Mouse (Mus musculus) c-Kit-positive CD71-positive TER-119-negative erythroid progenitor cells, embryonic 14.5 days (primary cell): ENCODE results near the gene Eif4ebp2.
"Not testable (repeated sequence)": the region's sequence is repeated elsewhere in the genome, so short reads cannot be mapped to it uniquely, and the experiment has no call there.

Experiments
- DNase-seq: peaks from one replicate; pipeline ENCODE4 v3.0.0-alpha.2; 2013; ENCODE audit warnings: low read depth

Eif4ebp2 gene

GRCm38 (mm10) chr10:61465009-61465408, 12.5 kb upstream of the Eif4ebp2 start:
- no peak for DNase-seq

GRCm38 (mm10) chr10:61457182-61457581, 4.7 kb upstream of the Eif4ebp2 start:
- DNase-seq: no peak

GRCm38 (mm10) chr10:61453171-61453570, 710 bp upstream of the Eif4ebp2 start:
- DNase-seq: not testable (repeated sequence)

- no peak for DNase-seq
Measured at GRCm38 (mm10) chr10:61451931-61452617, 387 bp downstream of the Eif4ebp2 start.

DNA sequence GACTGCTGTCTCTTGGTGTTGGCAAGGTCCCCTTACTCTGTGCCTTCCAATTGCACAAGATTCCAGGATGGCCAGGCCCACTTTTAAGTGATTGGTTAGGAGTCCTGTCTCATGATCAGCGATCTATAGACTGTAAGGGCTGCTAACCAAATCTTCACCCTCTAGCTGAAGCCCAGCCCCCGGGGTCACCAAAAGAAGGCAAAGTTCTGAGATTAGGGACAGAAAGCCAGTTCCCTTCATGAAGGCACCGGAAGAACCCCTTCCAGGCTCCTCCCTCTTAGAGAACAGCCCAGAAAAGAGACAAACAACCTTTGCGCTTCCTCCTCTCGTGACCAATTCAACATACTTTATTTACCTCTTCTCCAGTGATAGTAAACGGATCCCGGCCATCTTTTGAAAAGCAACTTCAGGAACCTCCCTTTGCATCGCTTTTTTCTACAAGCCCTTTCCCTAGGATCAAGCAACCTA, 964 bp downstream of the Eif4ebp2 start:
- no peak for DNase-seq

GRCm38 (mm10) chr10:61448834-61449233, 3.6 kb downstream of the Eif4ebp2 start:
- no peak for DNase-seq

GRCm38 (mm10) chr10:61447581-61448353, 4.7 kb downstream of the Eif4ebp2 start:
- DNase-seq: no peak

GRCm38 (mm10) chr10:61445016-61445415, 7.4 kb downstream of the Eif4ebp2 start:
- DNase-seq: no peak

- DNase-seq: no peak
Measured at GRCm38 (mm10) chr10:61443876-61444275, 8.6 kb downstream of the Eif4ebp2 start.

GRCm38 (mm10) chr10:61443456-61443855, 9.0 kb downstream of the Eif4ebp2 start:
- no peak for DNase-seq

GRCm38 (mm10) chr10:61440202-61440800, 12.2 kb downstream of the Eif4ebp2 start:
- no peak for DNase-seq

GRCm38 (mm10) chr10:61431375-61431774, 21.1 kb downstream of the Eif4ebp2 start:
- no peak for DNase-seq

DNA sequence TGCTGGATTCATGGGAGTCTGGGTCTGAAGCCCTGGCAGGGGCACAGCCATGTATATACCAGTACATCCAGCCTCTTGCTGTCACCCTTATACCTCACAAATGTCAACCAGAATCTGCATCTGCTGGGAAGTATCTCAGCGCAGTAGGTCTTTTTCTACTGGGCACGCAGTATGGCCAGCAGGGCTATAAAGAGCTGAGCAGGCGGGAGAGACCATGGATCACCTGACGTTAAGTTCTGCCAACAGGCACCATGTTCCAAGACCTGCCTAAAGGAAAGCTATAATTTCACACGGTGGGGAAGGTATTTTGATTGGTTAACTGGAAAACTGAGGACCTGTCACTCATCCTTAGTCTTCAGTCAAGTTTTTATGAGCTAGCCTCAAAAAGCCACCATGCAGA, 23.4 kb downstream of the Eif4ebp2 start:
- no peak for DNase-seq

- DNase-seq: no peak
Measured at GRCm38 (mm10) chr10:61428416-61428815, 24.0 kb downstream of the Eif4ebp2 start.

DNA sequence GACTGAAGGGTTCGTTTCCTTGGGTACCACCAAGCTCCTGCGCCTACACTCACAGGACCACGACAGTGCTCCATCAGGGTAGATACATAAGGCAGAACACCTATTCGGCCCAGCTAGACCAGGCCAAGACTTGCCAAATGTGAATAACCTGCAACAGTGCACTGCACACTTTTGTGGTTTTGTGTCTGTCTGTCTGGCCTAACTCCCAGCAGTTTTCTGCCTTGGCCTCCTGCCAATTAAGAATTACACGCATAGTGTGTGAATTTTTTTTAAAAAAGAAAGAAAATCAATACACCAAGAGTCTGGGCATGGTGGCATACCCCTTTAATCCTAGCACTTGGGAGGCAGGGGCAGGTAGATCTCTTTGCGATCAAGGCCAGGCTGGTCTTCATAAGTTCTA, 24.5 kb downstream of the Eif4ebp2 start:
- no peak for DNase-seq

- DNase-seq: no peak
Measured at GRCm38 (mm10) chr10:61426251-61426757, 26.2 kb downstream of the Eif4ebp2 start.

GRCm38 (mm10) chr10:61425047-61425446, 27.4 kb downstream of the Eif4ebp2 start:
- DNase-seq: no peak

DNA sequence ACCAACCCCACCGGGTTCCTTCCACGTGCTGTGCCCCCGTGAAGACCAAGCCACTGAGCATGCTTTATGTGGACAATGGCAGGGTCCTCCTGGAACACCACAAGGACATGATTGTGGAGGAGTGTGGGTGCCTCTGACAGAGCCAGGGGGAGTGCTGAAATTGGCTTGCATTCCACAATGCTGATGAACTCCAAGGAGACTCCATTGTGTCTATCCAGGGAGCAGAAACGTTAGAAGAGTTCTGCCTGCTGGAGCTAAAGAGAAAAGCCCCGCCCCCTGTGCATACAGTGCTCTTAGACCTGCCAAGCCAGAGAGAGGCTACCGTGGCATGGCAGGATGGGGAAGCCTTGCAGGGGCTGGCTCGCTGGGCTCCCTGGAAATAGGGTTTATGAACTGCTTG, 28.0 kb downstream of the Eif4ebp2 start:
- DNase-seq: no peak

DNA sequence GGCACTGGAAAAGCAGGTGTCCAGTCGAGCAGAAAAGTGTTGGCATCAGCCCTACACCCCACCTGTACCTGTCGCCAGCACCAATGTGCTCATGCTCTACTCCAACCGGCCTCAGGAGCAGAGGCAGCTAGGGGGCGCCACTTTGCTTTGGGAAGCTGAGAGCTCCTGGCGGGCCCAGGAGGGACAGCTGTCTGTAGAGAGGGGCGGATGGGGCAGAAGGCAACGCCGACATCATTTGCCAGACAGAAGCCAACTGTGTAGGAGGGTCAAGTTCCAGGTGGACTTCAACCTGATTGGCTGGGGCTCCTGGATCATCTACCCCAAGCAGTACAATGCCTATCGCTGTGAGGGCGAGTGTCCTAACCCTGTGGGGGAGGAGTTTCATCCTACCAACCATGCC, 29.2 kb downstream of the Eif4ebp2 start:
- DNase-seq: no peak

DNA sequence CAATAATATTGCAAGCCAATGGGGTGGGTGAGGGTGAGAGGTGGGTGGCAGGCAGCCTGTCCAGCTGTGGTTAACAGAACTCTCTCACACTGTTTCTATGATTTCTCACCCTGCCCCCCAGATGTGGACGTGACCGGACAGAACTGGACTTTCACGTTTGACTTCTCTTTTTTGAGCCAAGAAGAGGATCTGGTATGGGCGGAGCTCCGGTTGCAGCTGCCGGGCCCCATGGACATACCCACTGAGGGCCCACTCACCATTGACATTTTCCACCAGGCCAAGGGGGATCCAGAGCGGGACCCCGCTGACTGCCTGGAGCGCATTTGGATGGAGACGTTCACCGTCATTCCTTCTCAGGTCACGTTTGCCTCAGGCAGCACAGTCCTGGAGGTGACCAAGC, 29.6 kb downstream of the Eif4ebp2 start:
- DNase-seq: no peak

GRCm38 (mm10) chr10:61420011-61420410, 32.5 kb downstream of the Eif4ebp2 start:
- DNase-seq: no peak

DNA sequence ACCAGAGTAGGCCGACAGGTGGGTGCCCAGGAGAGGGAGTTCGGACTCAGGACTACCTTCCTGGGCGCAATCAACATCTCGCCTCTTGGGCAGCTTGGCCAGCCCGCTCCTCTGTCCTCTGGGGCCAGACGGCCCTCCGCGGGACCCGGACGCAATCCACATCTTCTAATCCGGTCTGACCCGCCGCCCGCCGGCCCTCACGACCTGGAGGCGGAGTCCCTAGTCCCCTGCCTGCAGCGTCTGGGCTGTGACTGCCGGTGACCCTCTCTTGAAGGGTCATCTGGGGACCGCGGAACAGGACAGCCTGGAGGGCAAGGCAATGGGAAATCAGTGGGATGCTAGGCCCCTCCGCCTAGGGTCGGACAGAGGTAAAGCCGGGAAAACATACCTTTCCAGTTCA, 33.3 kb downstream of the Eif4ebp2 start:
- no peak for DNase-seq
